Mouse (Mus musculus) forebrain, embryonic 13.5 days (tissue): Measurements from ENCODE around the gene Caly. TPM values are rescaled to one million over a fixed set of nuclear protein-coding genes. Genes with fewer than 3 reads are reported as not detected.
A peak's percentile ranks its signal among the peaks of the same experiment; 100 is the strongest.

ENCODE experiments used
- ATAC-seq: fragments of 200-750 bp; cut with Nextera tagmentation; 2 replicates; pipeline ENCODE4 v1.8.0; 2017
- H3K27ac ChIP-seq: fragments of 300-500 bp; sonication (generic); 2 replicates; pipeline ENCODE4 v1.5.1; 2015; ENCODE audit warnings: inconsistent platforms, mild to moderate bottlenecking, moderate library complexity
- H3K27me3 ChIP-seq: fragments of 300-500 bp; sonication (generic); 2 replicates; pipeline ENCODE4 v1.6.1; 2015; ENCODE audit warnings: mild to moderate bottlenecking, inconsistent platforms
- H3K36me3 ChIP-seq: fragments of 300-500 bp; sonication (generic); 2 replicates; pipeline ENCODE4 v1.6.1; 2015; ENCODE audit warnings: mild to moderate bottlenecking, inconsistent platforms; ENCODE audit not compliant: poor library complexity, severe bottlenecking
- H3K4me1 ChIP-seq: fragments of 300-500 bp; sonication (generic); 2 replicates; pipeline ENCODE4 v1.6.1; 2015; ENCODE audit warnings: inconsistent platforms
- H3K4me2 ChIP-seq: fragments of 300-500 bp; sonication (generic); 2 replicates; pipeline ENCODE4 v1.6.1; 2015; ENCODE audit warnings: inconsistent platforms, mild to moderate bottlenecking, moderate library complexity
- H3K4me3 ChIP-seq: fragments of 300-500 bp; sonication (generic); 2 replicates; pipeline ENCODE4 v1.5.1; 2015; ENCODE audit warnings: mild to moderate bottlenecking, inconsistent platforms
- H3K9ac ChIP-seq: fragments of 300-500 bp; sonication (generic); 2 replicates; pipeline ENCODE4 v1.6.1; 2015; ENCODE audit warnings: mild to moderate bottlenecking, inconsistent platforms
- H3K9me3 ChIP-seq: fragments of 300-500 bp; sonication (generic); replicated peaks from 2 replicates; pipeline ENCODE4 v1.6.1; 2016; ENCODE audit warnings: inconsistent platforms
- WGBS: fragments of 180-500 bp; shearing (Covaris S2); methylation state at CpG from one replicate; pipeline ENCODE4 v1.1.7; 2015; 5-methylcytosine and 5-hydroxymethylcytosine counted together
- polyA plus RNA-seq: library from polyadenylated mRNA; unstranded; fragments of >200 nt; fragmentation: Nextera tagmentation; extraction: Ambion mirVana; gene quantifications from 2 replicates; pipeline ENCODE4 v1.2.1, GENCODE M21; 2015

Gene Caly
- polyA plus RNA-seq, 1 experiment from 2014 or later, result 46.4 TPM

- Histone ChIP-seq H3K4me2 (peak overlapping the region; percentile 66), H3K9me3 (no peaks in the 10 kb centered on the region), H3K27me3 (peaks cover 23% of the 10 kb centered on the region), H3K36me3 (no peaks in the 10 kb centered on the region), H3K9ac (peak overlapping the region; percentile 65), H3K4me1 (peaks cover 36% of the 10 kb centered on the region), H3K4me3 (peak overlapping the region; percentile 44), H3K27ac (peak overlapping the region; percentile 84)
- WGBS, result 1% methylated on average over 24 of the region's 24 CpGs
- peak; percentile 84 for ATAC-seq
Observed at GRCm38 (mm10) chr7:140080503-140081156, 1.7 kb downstream of the Caly start.

GRCm38 (mm10) chr7:140078711-140079110 lies 3.6 kb downstream of the Caly start:
- Histone ChIP-seq H3K9me3 (no peaks in the 10 kb centered on the region), H3K4me3 (no peak overlapping the region), H3K27ac (0 out of 2 replicates have a peak overlapping the region, but pooled peaks have one; percentile 84), H3K9ac (no peak overlapping the region), H3K36me3 (no peaks in the 10 kb centered on the region), H3K27me3 (peaks cover 28% of the 10 kb centered on the region), H3K4me2 (no peak overlapping the region), H3K4me1 (peaks cover 36% of the 10 kb centered on the region)
- ATAC-seq, result no peak
- 3% methylated on average over 5 of the region's 5 CpGs for WGBS

- H3K9ac ChIP-seq, result no peak overlapping the region
Observed at GRCm38 (mm10) chr7:140077698-140078097, 4.7 kb downstream of the Caly start.

GRCm38 (mm10) chr7:140070042-140070711 lies 12.2 kb downstream of the Caly start:
- Histone ChIP-seq H3K4me2 (peak overlapping the region; percentile 35; the same call in 1 of the 2 replicates), H3K27ac (no peak overlapping the region), H3K9me3 (no peaks in the 10 kb centered on the region), H3K4me3 (peak overlapping the region; percentile 5; the same call in 1 of the 2 replicates), H3K36me3 (peaks cover 5% of the 10 kb centered on the region; the same call in 1 of the 2 replicates), H3K9ac (no peak overlapping the region), H3K4me1 (peaks cover 5% of the 10 kb centered on the region; the same call in 1 of the 2 replicates), H3K27me3 (peaks cover 70% of the 10 kb centered on the region)
- WGBS, result 43% methylated on average over 37 of the region's 39 CpGs
- no peak for ATAC-seq

More at GRCm38 (mm10) chr7:140077698-140078097, 4.7 kb downstream of the Caly start:
- WGBS, result 83% methylated on average over 6 of the region's 6 CpGs
- Histone ChIP-seq H3K9me3 (no peaks in the 10 kb centered on the region), H3K4me2 (no peak overlapping the region), H3K4me1 (peaks cover 36% of the 10 kb centered on the region), H3K27ac (no peak overlapping the region), H3K27me3 (peaks cover 30% of the 10 kb centered on the region), H3K36me3 (no peaks in the 10 kb centered on the region), H3K4me3 (no peak overlapping the region)
- no peak for ATAC-seq

- peaks cover 5% of the 10 kb centered on the region; the same call in 1 of the 2 replicates for H3K36me3 ChIP-seq
- H3K4me2 ChIP-seq, result no peak overlapping the region
- H3K27me3 ChIP-seq, result peaks cover 74% of the 10 kb centered on the region
- no peak for ATAC-seq
- no peak overlapping the region for H3K27ac ChIP-seq
- H3K9ac ChIP-seq, result no peak overlapping the region
- no peaks in the 10 kb centered on the region for H3K9me3 ChIP-seq
- peaks cover 7% of the 10 kb centered on the region for H3K4me1 ChIP-seq
- 68% methylated on average over 6 of the region's 6 CpGs for WGBS
- H3K4me3 ChIP-seq, result no peak overlapping the region
Observed at GRCm38 (mm10) chr7:140067397-140067796, 15.0 kb downstream of the Caly start.

GRCm38 (mm10) chr7:140063092-140063491 lies 19.3 kb downstream of the Caly start:
- Histone ChIP-seq H3K4me3 (no peak overlapping the region), H3K4me2 (no peak overlapping the region), H3K9me3 (no peaks in the 10 kb centered on the region), H3K27ac (no peak overlapping the region), H3K4me1 (peaks cover 43% of the 10 kb centered on the region), H3K9ac (no peak overlapping the region), H3K36me3 (no peaks in the 10 kb centered on the region), H3K27me3 (peaks cover 53% of the 10 kb centered on the region)
- WGBS, result 15% methylated on average over 7 of the region's 7 CpGs
- ATAC-seq, result no peak

GRCm38 (mm10) chr7:140062307-140062706 lies 20.0 kb downstream of the Caly start:
- Histone ChIP-seq H3K27ac (no peak overlapping the region), H3K4me1 (peaks cover 50% of the 10 kb centered on the region), H3K4me2 (peak overlapping the region; percentile 74; the same call in 1 of the 2 replicates), H3K4me3 (no peak overlapping the region), H3K36me3 (no peaks in the 10 kb centered on the region), H3K9ac (no peak overlapping the region), H3K9me3 (no peaks in the 10 kb centered on the region), H3K27me3 (peaks cover 45% of the 10 kb centered on the region)
- peak; percentile 6; the same call in 1 of the 2 replicates for ATAC-seq
- WGBS, result 8% methylated on average over 11 of the region's 11 CpGs

- Histone ChIP-seq H3K4me1 (peaks cover 55% of the 10 kb centered on the region), H3K4me3 (peak overlapping the region; percentile 36)
Observed at GRCm38 (mm10) chr7:140061832-140062130, 20.6 kb downstream of the Caly start.

GRCm38 (mm10) chr7:140060936-140061831 lies 21.2 kb downstream of the Caly start:
- Histone ChIP-seq H3K4me3 (peak overlapping the region; percentile 36), H3K4me2 (peak overlapping the region; percentile 74), H3K27ac (peak overlapping the region; percentile 81), H3K27me3 (peaks cover 52% of the 10 kb centered on the region), H3K9ac (peak overlapping the region; percentile 65), H3K9me3 (no peaks in the 10 kb centered on the region), H3K4me1 (peaks cover 58% of the 10 kb centered on the region), H3K36me3 (no peaks in the 10 kb centered on the region)
- WGBS, result under 1% methylated on average over 47 of the region's 47 CpGs
- ATAC-seq, result peak; percentile 72

More at GRCm38 (mm10) chr7:140061832-140062130, 20.6 kb downstream of the Caly start:
- ATAC-seq, result peak; percentile 4
- Histone ChIP-seq H3K36me3 (no peaks in the 10 kb centered on the region), H3K9ac (peak overlapping the region; percentile 65; the same call in 1 of the 2 replicates), H3K4me2 (peak overlapping the region; percentile 74), H3K27ac (peak overlapping the region; percentile 81), H3K9me3 (no peaks in the 10 kb centered on the region), H3K27me3 (peaks cover 47% of the 10 kb centered on the region)
- 2% methylated on average over 6 of the region's 6 CpGs for WGBS

GRCm38 (mm10) chr7:140059601-140060000 lies 22.7 kb downstream of the Caly start:
- H3K4me2 ChIP-seq, result 0 out of 2 replicates have a peak overlapping the region, but pooled peaks have one; percentile 17
- no peak for ATAC-seq
- no peak overlapping the region for H3K4me3 ChIP-seq
- no peak overlapping the region for H3K27ac ChIP-seq
- peaks cover 58% of the 10 kb centered on the region for H3K4me1 ChIP-seq
- H3K9me3 ChIP-seq, result no peaks in the 10 kb centered on the region
- H3K9ac ChIP-seq, result 0 out of 2 replicates have a peak overlapping the region, but pooled peaks have one; percentile 18
- 20% methylated on average over 4 of the region's 4 CpGs for WGBS
- H3K36me3 ChIP-seq, result no peaks in the 10 kb centered on the region
- peaks cover 45% of the 10 kb centered on the region for H3K27me3 ChIP-seq

GRCm38 (mm10) chr7:140058528-140058927 lies 23.8 kb downstream of the Caly start:
- peaks cover 44% of the 10 kb centered on the region for H3K27me3 ChIP-seq
- no peak for ATAC-seq
- peak overlapping the region; percentile 48 for H3K4me3 ChIP-seq
- H3K4me2 ChIP-seq, result peak overlapping the region; percentile 75
- no peaks in the 10 kb centered on the region for H3K36me3 ChIP-seq
- peak overlapping the region; percentile 75 for H3K9ac ChIP-seq
- H3K9me3 ChIP-seq, result no peaks in the 10 kb centered on the region
- peak overlapping the region; percentile 89 for H3K27ac ChIP-seq
- peaks cover 58% of the 10 kb centered on the region for H3K4me1 ChIP-seq
- WGBS, result 7% methylated on average over 7 of the region's 7 CpGs
